Mouse (Mus musculus): ENCODE data around the gene Tmem39b. TPM values are rescaled to one million over a fixed set of nuclear protein-coding genes. Genes with fewer than 3 reads are reported as not detected.

Tmem39b gene
- total RNA-seq, 2 experiments from 2014 or later: 12.2 to 15.8 TPM

Other genes starting within 250 kb of the Tmem39b start
- gene Bsdc1, start 235.3 kb downstream of the Tmem39b start, total RNA-seq (2014; fragmentation: Nextera tagmentation): 14.7 and 32.8 TPM in 2 replicates
- gene Bsdc1, start 235.3 kb downstream of the Tmem39b start, total RNA-seq (2017): 17.9 and 23.1 TPM in 2 replicates
- not detected in 2 replicates for gene Tssk3, start 205.8 kb downstream of the Tmem39b start, total RNA-seq (2014; fragmentation: Nextera tagmentation)
- not detected in 2 replicates for gene Tssk3, start 205.8 kb downstream of the Tmem39b start, total RNA-seq (2017)
- not detected in 2 replicates for gene Fam229a, start 205.6 kb downstream of the Tmem39b start, total RNA-seq (2014; fragmentation: Nextera tagmentation)
- not detected in 2 replicates for gene Fam229a, start 205.6 kb downstream of the Tmem39b start, total RNA-seq (2017)
- gene Marcksl1, start 183.3 kb downstream of the Tmem39b start, total RNA-seq (2014; fragmentation: Nextera tagmentation): 27.6 and 45.5 TPM in 2 replicates
- 28.4 and 29.9 TPM in 2 replicates for gene Marcksl1, start 183.3 kb downstream of the Tmem39b start, total RNA-seq (2017)
- gene Hdac1, start 154.1 kb downstream of the Tmem39b start, total RNA-seq (2014; fragmentation: Nextera tagmentation): 109 and 142 TPM in 2 replicates
- 62.6 and 74.9 TPM in 2 replicates for gene Hdac1, start 154.1 kb downstream of the Tmem39b start, total RNA-seq (2017)
- 0.15 and 5.8 TPM in 2 replicates for gene Lck, start 123.2 kb downstream of the Tmem39b start, total RNA-seq (2014; fragmentation: Nextera tagmentation)
- 2.5 and 4.8 TPM in 2 replicates for gene Lck, start 123.2 kb downstream of the Tmem39b start, total RNA-seq (2017)
- gene Fam167b, start 118.3 kb downstream of the Tmem39b start, total RNA-seq (2014; fragmentation: Nextera tagmentation): not detected in 2 replicates
- not detected in 2 replicates for gene Fam167b, start 118.3 kb downstream of the Tmem39b start, total RNA-seq (2017)
- 335 and 353 TPM in 2 replicates for gene Eif3i, start 96.2 kb downstream of the Tmem39b start, total RNA-seq (2014; fragmentation: Nextera tagmentation)
- gene Eif3i, start 96.2 kb downstream of the Tmem39b start, total RNA-seq (2017): 257 and 296 TPM in 2 replicates
- 68.9 and 102 TPM in 2 replicates for gene Tmem234, start 96.2 kb downstream of the Tmem39b start, total RNA-seq (2014; fragmentation: Nextera tagmentation)
- gene Tmem234, start 96.2 kb downstream of the Tmem39b start, total RNA-seq (2017): 73.9 and 74.9 TPM in 2 replicates
- 1.1 and 4.0 TPM in 2 replicates for gene Dcdc2b, start 82.6 kb downstream of the Tmem39b start, total RNA-seq (2014; fragmentation: Nextera tagmentation)
- not detected in 2 replicates for gene Dcdc2b, start 82.6 kb downstream of the Tmem39b start, total RNA-seq (2017)
- gene Iqcc, start 77.7 kb downstream of the Tmem39b start, total RNA-seq (2014; fragmentation: Nextera tagmentation): 22.0 and 26.0 TPM in 2 replicates
- gene Iqcc, start 77.7 kb downstream of the Tmem39b start, total RNA-seq (2017): 15.0 and 15.7 TPM in 2 replicates
- gene Ccdc28b, start 72.9 kb downstream of the Tmem39b start, total RNA-seq (2014; fragmentation: Nextera tagmentation): 44.7 and 57.5 TPM in 2 replicates
- 53.4 and 65.8 TPM in 2 replicates for gene Ccdc28b, start 72.9 kb downstream of the Tmem39b start, total RNA-seq (2017)
- 40.9 and 50.2 TPM in 2 replicates for gene Txlna, start 55.8 kb downstream of the Tmem39b start, total RNA-seq (2014; fragmentation: Nextera tagmentation)
- gene Txlna, start 55.8 kb downstream of the Tmem39b start, total RNA-seq (2017): 106 and 107 TPM in 2 replicates
- 41.0 and 61.4 TPM in 2 replicates for gene Kpna6, start 24.1 kb downstream of the Tmem39b start, total RNA-seq (2014; fragmentation: Nextera tagmentation)
- gene Kpna6, start 24.1 kb downstream of the Tmem39b start, total RNA-seq (2017): 20.4 and 26.4 TPM in 2 replicates
- gene Khdrbs1, start 45.5 kb upstream of the Tmem39b start, total RNA-seq (2014; fragmentation: Nextera tagmentation): 98.7 and 104 TPM in 2 replicates
- 82.8 and 84.2 TPM in 2 replicates for gene Khdrbs1, start 45.5 kb upstream of the Tmem39b start, total RNA-seq (2017)
- gene Ptp4a2, start 114.4 kb upstream of the Tmem39b start, total RNA-seq (2014; fragmentation: Nextera tagmentation): 277 and 304 TPM in 2 replicates
- 345 and 391 TPM in 2 replicates for gene Ptp4a2, start 114.4 kb upstream of the Tmem39b start, total RNA-seq (2017)
- 1.4 TPM in 1 of 2 replicates, not detected in the other for gene Spocd1, start 232.4 kb upstream of the Tmem39b start, total RNA-seq (2014; fragmentation: Nextera tagmentation)
- not detected in 2 replicates for gene Spocd1, start 232.4 kb upstream of the Tmem39b start, total RNA-seq (2017)